Mouse (Mus musculus) thymus, adult 18-20 months (tissue): Measurements from ENCODE around the gene Rpusd3.

Experiments
- DNase-seq, 2 experiments: peaks; one replicate each; pipeline ENCODE4 v3.0.0; 2022; ENCODE audit warnings: mixed read lengths in 2 of 2

Rpusd3 gene

GRCm38 (mm10) chr6:113384351-113384927 lies 34.7 kb downstream of the Rpusd3 start:
- DNase-seq = no peak

- no peak for DNase-seq
These were observed 38.7 kb downstream of the Rpusd3 start for GRCm38 (mm10) chr6:113380480-113380879.

GRCm38 (mm10) chr6:113379246-113379645 lies 39.9 kb downstream of the Rpusd3 start:
- DNase-seq = no peak

- DNase-seq = peak; percentile 75 to 92
These were observed 41.4 kb downstream of the Rpusd3 start, which contains the start of the genes Tada3 and Arpc4 for GRCm38 (mm10) chr6:113377496-113378385. Gene Tada3, minus strand, starts transcription at chr6:113377883. Gene Arpc4, plus strand, starts transcription at chr6:113378115.

- peak in 1 of 2 experiments; percentile 84 for DNase-seq
These were observed 42.0 kb downstream of the Rpusd3 start for GRCm38 (mm10) chr6:113377172-113377495.

- DNase-seq = no peak
These were observed 45.6 kb downstream of the Rpusd3 start for GRCm38 (mm10) chr6:113373491-113373890.

GRCm38 (mm10) chr6:113370194-113370929 lies 48.8 kb downstream of the Rpusd3 start:
- no peak for DNase-seq

- no peak for DNase-seq
These were observed 50.6 kb downstream of the Rpusd3 start for GRCm38 (mm10) chr6:113368577-113368976.

- no peak for DNase-seq
These were observed 51.0 kb downstream of the Rpusd3 start for GRCm38 (mm10) chr6:113368124-113368523.

- DNase-seq = no peak
These were observed 51.6 kb downstream of the Rpusd3 start for GRCm38 (mm10) chr6:113367574-113367973.

- DNase-seq = no peak
These were observed 52.5 kb downstream of the Rpusd3 start for GRCm38 (mm10) chr6:113366639-113367038.
